Mouse (Mus musculus) ES-Bruce4 (cell line): ENCODE measurements around the gene Fgfr2.

ENCODE experiments used
- EP300 ChIP-seq: IDR thresholded peaks from 2 replicates; pipeline ENCODE4 v1.6.1; 2011; ENCODE audit warnings: low read depth, low read length; ENCODE audit not compliant: insufficient read depth
- POLR2A ChIP-seq: IDR thresholded peaks from one replicate; pipeline ENCODE4 v1.8.1; 2011; ENCODE audit warnings: low read length; ENCODE audit not compliant: insufficient read depth

DNA sequence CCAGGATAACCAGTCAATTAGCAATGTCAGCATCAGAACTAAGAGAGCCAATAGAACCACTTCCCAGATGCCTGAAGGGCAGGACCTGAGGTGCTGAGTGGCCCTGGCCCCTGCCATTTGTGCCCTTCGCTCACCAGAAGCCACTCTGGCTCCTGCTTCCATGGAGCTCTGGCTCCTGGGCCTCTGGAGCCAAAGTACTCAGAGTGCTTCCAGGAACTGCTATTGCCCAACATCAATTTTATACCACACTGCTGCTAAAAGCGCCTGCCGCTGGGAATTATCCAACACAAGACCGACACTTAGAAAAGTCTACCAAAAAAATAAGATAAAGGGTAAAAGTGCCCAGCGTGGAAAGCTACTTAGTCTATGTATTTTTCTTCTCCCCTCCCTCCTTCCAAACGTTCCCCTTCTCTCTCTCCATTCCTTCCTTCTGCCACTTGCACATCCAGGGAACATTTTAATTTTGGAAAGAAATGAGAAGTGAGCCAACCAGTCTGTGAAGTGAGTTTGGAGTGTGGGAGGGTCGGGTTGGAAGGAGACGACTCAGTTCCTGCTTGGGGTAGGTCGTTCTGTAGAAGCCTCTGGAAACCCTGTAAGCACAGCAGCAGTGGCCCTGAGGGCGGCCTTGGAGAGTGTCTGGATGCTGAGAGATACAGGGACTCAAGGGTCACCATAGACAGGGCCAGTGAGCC, 1216.5 kb downstream of the Fgfr2 start:
- TF ChIP-seq EP300 (no peak), POLR2A (no peak)
